Mouse (Mus musculus) MEL (cell line): ENCODE data around the gene Socs4. TPM values are rescaled to one million over a fixed set of nuclear protein-coding genes. Genes with fewer than 3 reads are reported as not detected.
A peak's percentile ranks its signal among the peaks of the same experiment; 100 is the strongest.

Experiments used
- DNase-seq: peaks from one replicate; pipeline ENCODE4 v3.0.0; 2011; ENCODE audit warnings: low read depth, low spot score
- H3K27ac ChIP-seq: 2 replicates; pipeline ENCODE4 v1.5.1; 2012; ENCODE audit warnings: low read depth, mild to moderate bottlenecking, control low read depth, low read length, moderate library complexity; ENCODE audit not compliant: control insufficient read depth
- H3K27me3 ChIP-seq, 2 experiments: fragments of 150-350 bp in 1 of 2; sonication (generic) in 1 of 2; 2 replicates each; pipeline ENCODE4 v1.6.1; 2012; ENCODE audit warnings: low read length in 2 of 2, mild to moderate bottlenecking in 2 of 2, improper control_type of control experiment in 1 of 2, moderate library complexity in 1 of 2; ENCODE audit not compliant: insufficient read depth in 2 of 2, control insufficient read depth in 1 of 2
- H3K36me3 ChIP-seq, 2 experiments: 2 replicates each; pipeline ENCODE4 v1.6.1; 2012 to 2014; ENCODE audit warnings: low read length in 2 of 2, improper control_type of control experiment in 1 of 2, inconsistent platforms in 1 of 2, mild to moderate bottlenecking in 1 of 2; ENCODE audit not compliant: insufficient read depth in 2 of 2, control insufficient read depth in 1 of 2
- H3K4me1 ChIP-seq, 2 experiments: fragments of 150-350 bp in 1 of 2; sonication (generic) in 1 of 2; 2 replicates each; pipeline ENCODE4 v1.6.1; 2012; ENCODE audit warnings: low read length in 2 of 2, improper control_type of control experiment in 1 of 2, mild to moderate bottlenecking in 1 of 2; ENCODE audit not compliant: insufficient read depth in 2 of 2, control insufficient read depth in 1 of 2
- H3K4me3 ChIP-seq, 2 experiments: fragments of 150-350 bp in 1 of 2; sonication (generic) in 1 of 2; 2 replicates each; pipeline ENCODE4 v1.5.1; 2012; ENCODE audit warnings: low read depth in 2 of 2, low read length in 2 of 2, mild to moderate bottlenecking in 2 of 2, moderate library complexity in 2 of 2, control low read depth in 1 of 2, improper control_type of control experiment in 1 of 2; ENCODE audit not compliant: control insufficient read depth in 1 of 2, insufficient read depth in 1 of 2
- H3K79me2 ChIP-seq: 2 replicates; pipeline ENCODE4 v1.6.1; 2012; ENCODE audit warnings: mild to moderate bottlenecking, low read length, moderate library complexity; ENCODE audit not compliant: control insufficient read depth, poor library complexity, insufficient read depth
- H3K9ac ChIP-seq: 2 replicates; pipeline ENCODE4 v1.6.1; 2012; ENCODE audit warnings: low read depth, mild to moderate bottlenecking, control low read depth, low read length, moderate library complexity; ENCODE audit not compliant: control insufficient read depth, poor library complexity, severe bottlenecking
- H3K9me3 ChIP-seq: fragments of 150-350 bp; sonication (generic); replicated peaks from 2 replicates; pipeline ENCODE4 v1.6.1; 2012; ENCODE audit warnings: mild to moderate bottlenecking, low read length, improper control_type of control experiment, moderate library complexity; ENCODE audit not compliant: insufficient read depth
- CHD1 ChIP-seq: IDR thresholded peaks from 2 replicates; pipeline ENCODE4 v1.6.1; 2012; ENCODE audit warnings: low read depth, mild to moderate bottlenecking, inconsistent platforms, low read length, improper control_type of control experiment
- CHD2 ChIP-seq: IDR thresholded peaks from 2 replicates; pipeline ENCODE4 v1.6.1; 2011; ENCODE audit warnings: low read length, improper control_type of control experiment
- CTCF ChIP-seq, 3 experiments: IDR thresholded peaks in 2 of 3; conservative IDR thresholded peaks in 1 of 3; 2 replicates each; pipeline ENCODE4 v1.5.1; 2011 to 2012; ENCODE audit warnings: low read length in 3 of 3, low read depth in 2 of 3, mild to moderate bottlenecking in 2 of 3, improper control_type of control experiment in 1 of 3, inconsistent platforms in 1 of 3, mixed read lengths in 1 of 3, moderate library complexity in 1 of 3; ENCODE audit not compliant: control insufficient read depth in 1 of 3, insufficient read depth in 1 of 3, poor library complexity in 1 of 3, severe bottlenecking in 1 of 3
- E2F4 ChIP-seq: IDR thresholded peaks from 2 replicates; pipeline ENCODE4 v1.6.1; 2011; ENCODE audit warnings: low read depth, low read length, improper control_type of control experiment, borderline replicate concordance
- ELF1 ChIP-seq: IDR thresholded peaks from 2 replicates; pipeline ENCODE4 v1.6.1; 2014; ENCODE audit warnings: low read depth, mild to moderate bottlenecking, inconsistent platforms, low read length, improper control_type of control experiment, moderate library complexity
- HCFC1 ChIP-seq: IDR thresholded peaks from 2 replicates; pipeline ENCODE4 v1.6.1; 2012; ENCODE audit warnings: low read depth, mild to moderate bottlenecking, inconsistent platforms, low read length, improper control_type of control experiment, moderate library complexity
- MAFK ChIP-seq: IDR thresholded peaks from 2 replicates; pipeline ENCODE4 v1.6.1; 2011; ENCODE audit warnings: low read depth, mild to moderate bottlenecking, low read length, improper control_type of control experiment, borderline replicate concordance
- MAZ ChIP-seq: IDR thresholded peaks from 2 replicates; pipeline ENCODE4 v1.6.1; 2012; ENCODE audit warnings: low read depth, mild to moderate bottlenecking, inconsistent platforms, low read length, improper control_type of control experiment
- MXI1 ChIP-seq: IDR thresholded peaks from 2 replicates; pipeline ENCODE4 v1.6.1; 2011; ENCODE audit warnings: mild to moderate bottlenecking, low read depth, low read length, improper control_type of control experiment
- POLR2A ChIP-seq, 2 experiments: IDR thresholded peaks; 2 replicates each; pipeline ENCODE4 v1.6.1; 2011 to 2012; ENCODE audit warnings: low read length in 2 of 2, mild to moderate bottlenecking in 2 of 2, control low read depth in 1 of 2, improper control_type of control experiment in 1 of 2, low read depth in 1 of 2, moderate library complexity in 1 of 2; ENCODE audit not compliant: control insufficient read depth in 1 of 2, insufficient read depth in 1 of 2, poor library complexity in 1 of 2
- POLR2AphosphoS2 ChIP-seq: IDR thresholded peaks from 2 replicates; pipeline ENCODE4 v1.6.1; 2011; ENCODE audit warnings: low read length, improper control_type of control experiment
- RAD21 ChIP-seq: IDR thresholded peaks from 2 replicates; pipeline ENCODE4 v1.6.1; 2011; ENCODE audit warnings: mild to moderate bottlenecking, low read depth, low read length, improper control_type of control experiment
- SMC3 ChIP-seq: IDR thresholded peaks from 2 replicates; pipeline ENCODE4 v1.6.1; 2011; ENCODE audit warnings: low read depth, low read length, improper control_type of control experiment
- TAL1 ChIP-seq: IDR thresholded peaks from 2 replicates; pipeline ENCODE4 v1.6.1; 2012; ENCODE audit warnings: mild to moderate bottlenecking, inconsistent platforms, low read length, moderate library complexity, mixed read lengths
- UBTF ChIP-seq: IDR thresholded peaks from 2 replicates; pipeline ENCODE4 v1.6.1; 2012; ENCODE audit warnings: low read depth, mild to moderate bottlenecking, inconsistent platforms, low read length, improper control_type of control experiment, moderate library complexity, borderline replicate concordance; ENCODE audit not compliant: insufficient read depth
- USF1 ChIP-seq: IDR thresholded peaks from 2 replicates; pipeline ENCODE4 v1.6.1; 2014; ENCODE audit warnings: low read depth, mild to moderate bottlenecking, inconsistent platforms, low read length, improper control_type of control experiment, moderate library complexity
- ZC3H11A ChIP-seq: IDR thresholded peaks from 2 replicates; pipeline ENCODE4 v1.6.1; 2012; ENCODE audit warnings: low read depth, mild to moderate bottlenecking, inconsistent platforms, low read length, improper control_type of control experiment
- ZKSCAN1 ChIP-seq: IDR thresholded peaks from 2 replicates; pipeline ENCODE4 v1.6.1; 2012; ENCODE audit warnings: low read depth, mild to moderate bottlenecking, inconsistent platforms, low read length, improper control_type of control experiment, moderate library complexity
- ZMIZ1 ChIP-seq: IDR thresholded peaks from 2 replicates; pipeline ENCODE4 v1.6.1; 2012; ENCODE audit warnings: low read depth, mild to moderate bottlenecking, inconsistent platforms, low read length, improper control_type of control experiment, moderate library complexity
- ZNF384 ChIP-seq: IDR thresholded peaks from 2 replicates; pipeline ENCODE4 v1.6.1; 2012; ENCODE audit warnings: low read depth, mild to moderate bottlenecking, inconsistent platforms, low read length, improper control_type of control experiment
- polyA plus RNA-seq, 2 experiments: library from polyadenylated mRNA; stranded (reverse) in 1 of 2; unstranded in 1 of 2; fragments of >175 nt in 1 of 2; fragments of >200 nt in 1 of 2; gene quantifications; 2 replicates each; pipeline versions ENCODE4 v1.2.1 to v1.2.4; 2012; ENCODE audit warnings: low replicate concordance in 2 of 2, low read depth in 1 of 2; ENCODE audit not compliant: insufficient read length in 2 of 2, insufficient read depth in 1 of 2, missing spikeins in 1 of 2
- total RNA-seq: library from RNA; depleted of rRNA; stranded (reverse); fragments of 300-350 nt; gene quantifications from 2 replicates; pipeline ENCODE4 v1.2.3, GENCODE M21; 2012

Gene Socs4
- total and polyA plus RNA-seq, 3 experiments, result 8.8 to 21.0 (median 13.9) TPM

- no peak for TF ChIP-seq CHD1
Observed at GRCm38 (mm10) chr14:47283568-47283967, 6.8 kb downstream of the Socs4 start (continued).

GRCm38 (mm10) chr14:47285271-47285670 is 8.5 kb downstream of the Socs4 start:
- no peak overlapping the region for H3K4me3 ChIP-seq
- H3K9ac ChIP-seq, result no peak overlapping the region
- H3K27me3 ChIP-seq, result no peaks in the 10 kb centered on the region
- peaks cover 10 to 22% of the 10 kb centered on the region in 2 experiments for H3K4me1 ChIP-seq
- TF ChIP-seq ZC3H11A, result no peak
- TF ChIP-seq E2F4, result no peak
- no peak for TF ChIP-seq MAFK
- no peak for TF ChIP-seq POLR2A (IDR thresholded peaks at IDR 0.05; ENCODE audit: control insufficient read depth in 1 of 2, insufficient read depth in 1 of 2, low read depth in 1 of 2, low read length in 2 of 2, poor library complexity in 1 of 2)
- TF ChIP-seq UBTF, result no peak
- peaks cover 4 to 36% of the 10 kb centered on the region in 2 experiments; a peak in 3 of 4 replicates for H3K36me3 ChIP-seq
- H3K79me2 ChIP-seq, result peaks cover 34% of the 10 kb centered on the region
- H3K27ac ChIP-seq, result no peak overlapping the region
- H3K9me3 ChIP-seq, result no peaks in the 10 kb centered on the region
- peak; percentile 72 for DNase-seq

- no peak overlapping the region for H3K4me3 ChIP-seq
- H3K27me3 ChIP-seq, result no peaks in the 10 kb centered on the region
- no peaks in the 10 kb centered on the region for H3K9me3 ChIP-seq
- DNase-seq, result peak; percentile 21
- H3K36me3 ChIP-seq, result peaks cover 4 to 35% of the 10 kb centered on the region in 2 experiments; a peak in 3 of 4 replicates
- H3K9ac ChIP-seq, result no peak overlapping the region
- TF ChIP-seq TAL1, result peak; percentile 20; the same call in 1 of the 2 replicates
- TF ChIP-seq MXI1, result peak; percentile 28; the same call in 1 of the 2 replicates
- no peak for TF ChIP-seq SMC3
- H3K4me1 ChIP-seq, result peaks cover 10 to 22% of the 10 kb centered on the region in 2 experiments
- no peak overlapping the region for H3K27ac ChIP-seq
- H3K79me2 ChIP-seq, result peaks cover 30% of the 10 kb centered on the region
Observed at GRCm38 (mm10) chr14:47286215-47286614, 9.5 kb downstream of the Socs4 start.

GRCm38 (mm10) chr14:47287021-47287420 is 10.3 kb downstream of the Socs4 start:
- H3K36me3 ChIP-seq, result peaks cover 4 to 33% of the 10 kb centered on the region in 2 experiments; a peak in 3 of 4 replicates

More at GRCm38 (mm10) chr14:47287021-47287420, 10.3 kb downstream of the Socs4 start:
- Histone ChIP-seq H3K27ac (no peak overlapping the region), H3K79me2 (peaks cover 26% of the 10 kb centered on the region)
- TF ChIP-seq MXI1, result no peak
- TF ChIP-seq ZMIZ1, result no peak
- no peak for TF ChIP-seq MAZ
- TF ChIP-seq ZKSCAN1, result no peak
- TF ChIP-seq ZC3H11A, result no peak
- no peak for TF ChIP-seq ZNF384
- TF ChIP-seq RAD21, result no peak
- TF ChIP-seq CTCF (IDR thresholded peaks at IDR 0.05 in 2 of 3, conservative IDR thresholded peaks at IDR 0.05 in 1 of 3; ENCODE audit: control insufficient read depth in 1 of 3, insufficient read depth in 1 of 3, low read depth in 2 of 3, low read length in 3 of 3, poor library complexity in 1 of 3, severe bottlenecking in 1 of 3), result no peak
- no peak for TF ChIP-seq UBTF
- TF ChIP-seq CHD2, result no peak
- TF ChIP-seq USF1, result no peak
- no peak for TF ChIP-seq ELF1
- TF ChIP-seq HCFC1, result no peak
- no peak for TF ChIP-seq POLR2AphosphoS2
- TF ChIP-seq, all 39 proteins: peak for 0
- H3K4me3 ChIP-seq, result no peak overlapping the region
- DNase-seq, result no peak
- H3K9me3 ChIP-seq, result no peaks in the 10 kb centered on the region
- H3K27me3 ChIP-seq, result no peaks in the 10 kb centered on the region
- peaks cover 10 to 22% of the 10 kb centered on the region in 2 experiments for H3K4me1 ChIP-seq
- no peak overlapping the region for H3K9ac ChIP-seq
